Mouse (Mus musculus) heart, postnatal 25 days (tissue): ENCODE results near the gene Slc35a3. TPM values are rescaled to one million over a fixed set of nuclear protein-coding genes. Genes with fewer than 3 reads are reported as not detected.

ENCODE experiments used
- DNase-seq: peaks from one replicate; pipeline ENCODE4 v3.0.0; 2022; ENCODE audit warnings: low spot score
- intact Hi-C: fragments of 180-260 bp; cut with DNase I; formaldehyde crosslinking; loops from one replicate; pipeline ENCODE4 v1.15.1; 2025
- total RNA-seq, 2 experiments: library from RNA; stranded (reverse); gene quantifications; 2 replicates each; pipeline ENCODE4 v1.2.3; 2021

The Slc35a3 gene
- total RNA-seq, 2 experiments from 2014 or later: 13.9 to 14.6 TPM

GRCm38 (mm10) chr3:116648805-116649204 is 63.8 kb downstream of the Slc35a3 start:
- intact Hi-C loops: no loop called here
- no peak for DNase-seq

GRCm38 (mm10) chr3:116646387-116646786 is 66.2 kb downstream of the Slc35a3 start:
- intact Hi-C loops: no loop called here
- DNase-seq: no peak

GRCm38 (mm10) chr3:116642373-116642772 is 70.3 kb downstream of the Slc35a3 start:
- no peak for DNase-seq
- intact Hi-C loops: no loop called here

GRCm38 (mm10) chr3:116641811-116642371 is 70.7 kb downstream of the Slc35a3 start:
- intact Hi-C loops: loop anchor here (2.0 kb wide), 1 partner anchor 19 kb away; no protein-coding TSS in a partner anchor
- DNase-seq: no peak

- intact Hi-C loops: loop anchor here (2.0 kb wide), 1 partner anchor 21 kb away; no protein-coding TSS in a partner anchor
These were observed 72.6 kb downstream of the Slc35a3 start for GRCm38 (mm10) chr3:116640024-116640423.

GRCm38 (mm10) chr3:116638572-116638971 is 74.1 kb downstream of the Slc35a3 start:
- intact Hi-C loops: no loop called here
- no peak for DNase-seq

More at GRCm38 (mm10) chr3:116640024-116640423, 72.6 kb downstream of the Slc35a3 start:
- DNase-seq: no peak

GRCm38 (mm10) chr3:116637693-116638476 is 74.7 kb downstream of the Slc35a3 start:
- DNase-seq: no peak
- intact Hi-C loops: no loop called here

- intact Hi-C loops: no loop called here
- no peak for DNase-seq
These were observed 76.8 kb downstream of the Slc35a3 start for GRCm38 (mm10) chr3:116635799-116636198.

GRCm38 (mm10) chr3:116634853-116635252 is 77.8 kb downstream of the Slc35a3 start:
- intact Hi-C loops: no loop called here
- DNase-seq: no peak

GRCm38 (mm10) chr3:116634091-116634490 is 78.5 kb downstream of the Slc35a3 start:
- intact Hi-C loops: no loop called here
- DNase-seq: no peak

- intact Hi-C loops: no loop called here
- DNase-seq: no peak
These were observed 79.7 kb downstream of the Slc35a3 start for GRCm38 (mm10) chr3:116632971-116633370.

- intact Hi-C loops: no loop called here
These were observed 81.2 kb downstream of the Slc35a3 start for GRCm38 (mm10) chr3:116631459-116631858.

GRCm38 (mm10) chr3:116622641-116623040 is 90.0 kb downstream of the Slc35a3 start:
- DNase-seq: no peak
- intact Hi-C loops: no loop called here

More at GRCm38 (mm10) chr3:116631459-116631858, 81.2 kb downstream of the Slc35a3 start:
- no peak for DNase-seq

GRCm38 (mm10) chr3:116620636-116621370 is 91.8 kb downstream of the Slc35a3 start:
- DNase-seq: no peak
- intact Hi-C loops: no loop called here

Other genes with a start within 250 kb of the Slc35a3 start
- 10 to 100 TPM; 20.1 to 22.1 TPM for gene Rtca, start 204.6 kb downstream of the Slc35a3 start, total RNA-seq
- 10 to 100 TPM; 57.0 to 62.1 TPM for gene Dbt, start 199.8 kb downstream of the Slc35a3 start, total RNA-seq
- 10 to 100 TPM; 69.5 to 70.7 TPM for gene Lrrc39, start 149.9 kb downstream of the Slc35a3 start, total RNA-seq
- gene Sass6, start 117.8 kb downstream of the Slc35a3 start, total RNA-seq: 1 to 10 TPM; 2.1 to 2.4 TPM
- gene Trmt13, start 98.2 kb downstream of the Slc35a3 start, total RNA-seq: 1 to 10 TPM; 5.1 to 5.3 TPM
- gene Mfsd14a, start 50.2 kb downstream of the Slc35a3 start, total RNA-seq: 10 to 100 TPM; 17.9 to 22.0 TPM
- gene Gm43191, start 31.6 kb downstream of the Slc35a3 start, total RNA-seq: 1 to 10 TPM in 1 of 2 experiments, under 1 TPM in 1; 0.86 to 1.3 TPM
- gene Agl, start 95.3 kb upstream of the Slc35a3 start, total RNA-seq: 100 to 1,000 TPM; 199 to 210 TPM
- 1 to 10 TPM; 3.1 to 4.8 TPM for gene Frrs1, start 146.6 kb upstream of the Slc35a3 start, total RNA-seq